Mouse (Mus musculus) ES-E14 (cell line): ENCODE results near the gene Usp27x.

Experiments used
- HCFC1 ChIP-seq: IDR thresholded peaks from 2 replicates; pipeline ENCODE4 v1.6.1; 2012; ENCODE audit warnings: low read length, inconsistent platforms, borderline replicate concordance; ENCODE audit not compliant: insufficient read depth
- MAFK ChIP-seq: IDR thresholded peaks from 2 replicates; pipeline ENCODE4 v1.6.1; 2014; ENCODE audit warnings: mild to moderate bottlenecking, low read depth, low read length, inconsistent platforms; ENCODE audit not compliant: insufficient read depth
- ZC3H11A ChIP-seq: IDR thresholded peaks from 2 replicates; pipeline ENCODE4 v1.6.1; 2012; ENCODE audit warnings: low read depth, mild to moderate bottlenecking, inconsistent platforms, low read length, borderline replicate concordance
- ZNF384 ChIP-seq: IDR thresholded peaks from 2 replicates; pipeline ENCODE4 v1.6.1; 2012; ENCODE audit warnings: low read depth, low read length, inconsistent platforms

DNA sequence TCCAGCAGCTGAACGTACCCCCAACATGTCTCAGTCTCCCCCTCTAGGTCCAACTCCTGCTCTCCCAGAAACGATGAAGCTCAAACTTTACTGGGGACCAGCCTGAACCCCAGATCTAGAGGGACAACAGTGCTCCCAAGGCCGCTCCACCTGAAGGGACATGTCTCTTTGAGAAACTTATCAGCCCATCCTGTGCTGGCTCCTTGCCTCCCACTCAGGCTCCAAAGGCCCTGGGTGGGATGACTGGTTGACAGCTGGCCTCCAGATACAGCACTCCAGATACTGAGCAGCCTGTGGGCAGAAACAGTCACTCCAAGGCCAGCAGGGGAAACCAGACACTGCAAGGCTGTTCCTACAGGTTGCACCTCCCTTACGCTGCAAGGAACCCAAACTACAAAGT, 956 bp upstream of the Usp27x start:
- TF ChIP-seq HCFC1 (no peak), MAFK (no peak), ZNF384 (no peak), ZC3H11A (no peak)
